Mouse (Mus musculus) embryo, embryonic 9.5 days (tissue): ENCODE data around the gene Mov10.
A peak's percentile ranks its signal among the peaks of the same experiment; 100 is the strongest.
"Not testable (repeated sequence)": the region's sequence is repeated elsewhere in the genome, so short reads cannot be mapped to it uniquely, and the experiment has no call there.

Experiments
- DNase-seq: peaks from one replicate; pipeline ENCODE4 v3.0.0-alpha.2; 2017; ENCODE audit errors: extremely low spot score

The Mov10 gene

DNA sequence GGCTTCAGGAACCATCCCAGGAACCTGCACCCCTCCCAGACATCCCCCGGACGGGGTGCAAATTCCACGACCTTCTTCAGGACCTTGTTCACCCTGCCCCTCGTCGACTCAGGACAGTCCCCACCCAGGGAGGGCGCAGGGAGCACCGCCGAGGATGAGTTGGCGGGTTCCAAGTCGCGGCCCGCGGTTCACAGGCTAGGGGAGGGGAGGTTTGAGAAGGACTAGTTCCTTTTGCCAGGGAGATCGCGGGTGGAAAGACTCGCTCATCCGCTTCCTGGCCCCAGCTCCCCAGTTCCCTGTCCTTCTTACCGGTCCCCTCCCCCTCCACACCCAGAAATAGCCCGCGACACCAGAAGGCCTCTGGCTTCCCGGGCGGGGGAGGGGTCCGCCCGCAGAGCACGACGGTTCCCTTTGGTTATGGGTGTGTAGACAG lies 36.9 kb downstream of the Mov10 start, which contains the start of gene Fam19a3:
Gene Fam19a3 (minus strand): TSS at position 370 of the 433 bp plus-strand sequence.
- DNase-seq = peak; percentile 40

DNA sequence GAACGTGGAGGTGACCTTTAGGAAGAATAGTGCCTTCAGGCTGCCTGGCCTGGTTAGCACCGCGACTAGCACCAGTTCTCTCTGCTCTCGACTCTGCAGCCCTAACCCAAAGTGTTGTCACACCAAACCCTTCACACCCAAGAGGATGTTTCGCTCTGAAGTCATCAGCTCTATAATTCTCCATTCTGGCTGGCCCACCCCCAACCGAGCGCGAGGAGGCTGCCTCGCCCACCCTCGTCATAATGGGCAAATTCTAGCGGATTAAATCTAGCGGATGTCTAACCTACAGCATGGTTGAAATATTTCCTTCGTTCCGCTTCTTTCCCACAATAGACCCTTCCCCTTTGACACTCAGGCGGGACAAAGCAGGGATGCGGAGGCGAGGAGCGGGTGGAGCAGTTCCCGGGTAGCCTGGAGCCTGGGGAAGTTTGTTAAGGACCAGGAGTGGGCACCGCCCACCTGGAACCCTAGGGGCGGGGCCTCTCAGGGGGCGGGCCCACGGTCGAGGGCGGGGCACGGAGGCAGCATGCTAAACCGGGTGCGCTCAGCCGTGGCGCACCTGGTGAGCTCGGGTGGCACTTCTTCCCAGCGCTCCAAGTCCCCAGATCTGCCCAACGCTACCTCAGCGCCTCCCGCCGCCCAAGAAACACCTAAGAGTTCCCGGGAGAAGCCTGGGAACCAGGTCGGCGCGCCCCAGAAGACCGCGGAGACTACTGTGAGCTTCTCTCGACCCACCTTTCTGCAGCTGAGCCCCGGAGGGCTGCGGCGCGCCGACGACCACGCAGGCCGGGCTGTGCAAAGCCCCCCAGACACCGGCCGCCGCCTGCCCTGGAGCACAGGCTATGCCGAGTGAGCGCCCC lies 37.6 kb downstream of the Mov10 start, which contains the start of gene Ppm1j:
Gene Ppm1j (plus strand): TSS at position 496 of the 860 bp plus-strand sequence.
- peak; percentile 80 for DNase-seq

DNA sequence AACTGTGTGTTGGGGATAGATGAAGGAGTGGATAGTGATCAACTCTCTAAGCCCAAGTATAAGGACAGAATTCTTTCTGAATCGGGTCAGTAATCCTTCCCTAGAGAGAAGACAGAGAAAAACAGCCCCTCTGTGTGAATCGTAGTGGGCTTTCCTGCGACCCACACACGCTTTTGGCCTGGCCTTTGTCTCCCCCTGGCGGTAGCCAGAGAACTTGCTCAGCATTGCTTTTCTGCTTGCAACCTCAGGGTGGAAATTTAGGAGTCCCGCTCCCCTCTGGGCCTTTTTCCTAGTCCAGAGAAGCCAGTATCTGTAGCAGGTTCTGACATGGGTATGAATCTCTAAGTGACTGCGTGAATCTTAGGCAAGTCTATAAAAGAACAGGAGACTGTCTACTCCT lies 38.4 kb downstream of the Mov10 start:
- peak; percentile 79 for DNase-seq

DNA sequence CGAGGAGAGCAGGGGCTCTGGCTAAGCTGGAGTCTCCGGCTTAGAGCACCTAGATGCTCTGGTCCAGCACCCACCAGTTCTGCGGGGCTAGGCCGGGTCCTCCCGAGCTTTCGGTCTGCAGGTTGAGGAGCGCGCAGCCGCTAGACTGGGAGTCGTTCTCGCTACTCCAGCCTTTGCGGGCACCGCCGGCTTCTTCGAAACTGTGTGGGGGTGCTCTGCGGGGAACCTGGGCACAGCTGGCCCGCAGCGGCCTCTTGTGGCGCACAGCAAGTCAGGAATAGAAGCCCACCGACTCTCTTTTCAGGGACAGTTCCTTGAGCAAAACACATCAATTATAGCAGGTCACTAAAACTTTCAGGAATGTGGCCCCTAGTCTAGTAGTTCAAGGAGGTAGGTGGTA lies 41.0 kb downstream of the Mov10 start:
- peak; percentile 54 for DNase-seq

DNA sequence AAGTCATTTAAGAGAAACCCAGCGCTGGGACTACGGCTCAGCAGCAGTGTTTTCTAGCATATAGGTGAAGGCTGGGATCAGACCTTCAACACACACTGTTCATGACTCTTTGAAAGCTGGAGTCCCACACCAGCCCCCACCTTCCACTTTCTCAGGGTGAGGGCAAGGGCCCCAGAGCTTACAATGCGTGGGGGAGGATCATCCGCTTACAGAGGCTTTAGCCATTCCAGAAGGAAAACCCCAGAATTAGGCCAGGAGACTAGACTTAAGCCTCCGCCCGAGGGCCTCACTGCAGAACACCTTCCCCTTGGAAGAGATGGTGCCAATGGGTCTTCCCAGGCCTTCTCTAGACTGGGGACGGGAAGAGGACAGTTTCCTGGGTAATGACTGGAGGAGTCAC lies 45.1 kb downstream of the Mov10 start:
- no peak for DNase-seq

GRCm38 (mm10) chr3:104771460-104771859 lies 46.9 kb downstream of the Mov10 start:
- DNase-seq = no peak

DNA sequence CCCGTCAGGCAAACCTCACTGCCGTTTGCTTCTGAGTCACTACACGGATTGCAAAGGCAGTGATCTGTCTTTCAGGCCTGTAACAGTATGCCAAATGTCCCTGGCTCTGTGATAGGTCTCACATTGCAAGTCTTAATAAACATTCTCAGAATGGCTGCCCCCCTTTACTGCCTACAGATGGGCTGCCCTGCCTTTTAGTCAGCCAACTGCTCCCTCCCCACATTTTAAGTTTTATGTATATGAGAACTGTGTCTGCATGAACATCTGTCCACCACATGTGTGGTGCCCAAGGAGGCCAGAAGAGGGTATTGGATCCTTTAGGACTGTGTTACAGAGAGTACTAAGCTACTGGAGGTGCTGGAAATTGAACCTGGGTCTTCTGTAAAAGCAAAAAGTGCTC lies 47.4 kb downstream of the Mov10 start:
- DNase-seq = no peak

DNA sequence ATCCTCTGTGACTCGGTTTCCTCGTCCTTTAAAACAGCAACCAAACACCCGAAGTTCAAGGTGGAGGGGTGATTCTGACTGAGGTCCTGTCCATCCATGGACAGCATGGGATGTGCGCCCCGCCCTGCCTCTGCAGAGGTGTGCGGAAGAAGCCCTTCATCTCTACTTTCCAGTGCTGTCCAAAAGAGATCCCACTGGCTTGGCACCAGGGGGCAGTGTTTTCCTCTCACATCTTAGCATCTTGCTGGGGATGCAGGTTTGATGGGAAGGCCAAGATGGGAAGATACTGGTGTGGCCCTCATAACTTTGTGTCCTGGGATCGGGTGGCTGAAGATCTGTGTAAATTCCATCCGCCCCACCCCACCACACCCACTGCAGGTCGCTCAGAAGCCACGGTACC lies 48.3 kb downstream of the Mov10 start:
- DNase-seq = no peak

DNA sequence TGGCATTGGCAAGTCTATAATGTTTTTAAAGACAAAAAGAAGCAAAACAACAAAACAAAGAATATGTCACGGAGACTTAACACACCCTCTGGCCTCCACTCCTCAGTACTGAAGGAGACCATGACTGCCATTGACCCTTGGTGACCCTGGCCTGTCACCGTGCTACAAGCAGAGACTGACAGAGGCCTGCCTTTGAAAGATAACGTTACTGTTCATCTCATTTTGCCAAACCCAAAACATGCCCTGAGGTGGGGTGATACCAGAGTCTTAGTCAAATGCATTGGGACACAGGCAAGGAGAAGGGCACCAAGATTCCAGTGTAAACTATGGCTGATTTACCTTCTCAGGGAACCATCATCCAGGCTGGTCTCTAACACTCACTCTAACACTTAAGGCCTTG lies 49.2 kb downstream of the Mov10 start:
- no peak for DNase-seq

- no peak for DNase-seq
Observed at GRCm38 (mm10) chr3:104767716-104768115, 50.6 kb downstream of the Mov10 start.

DNA sequence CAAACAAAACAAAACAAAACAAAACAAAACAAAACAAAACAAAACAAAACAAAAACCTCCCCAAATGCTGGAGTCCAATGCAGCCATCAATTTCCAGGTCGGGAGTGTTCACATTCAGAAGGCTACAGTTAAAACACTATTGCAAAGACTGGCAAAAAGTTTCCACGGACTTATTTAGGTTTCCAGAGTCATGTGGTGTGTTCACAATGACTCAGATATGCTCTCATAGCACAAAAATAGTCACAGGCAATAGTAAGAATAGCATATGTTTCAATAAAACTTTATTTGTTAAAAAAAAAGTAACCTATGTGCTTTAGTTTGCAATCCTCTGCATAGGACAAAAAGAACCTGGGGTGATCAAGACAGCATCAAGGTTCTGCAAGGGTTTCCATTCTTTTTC lies 51.2 kb downstream of the Mov10 start:
- DNase-seq = no peak

GRCm38 (mm10) chr3:104765021-104765420 lies 53.3 kb downstream of the Mov10 start:
- no peak for DNase-seq

GRCm38 (mm10) chr3:104762103-104762863 lies 56.1 kb downstream of the Mov10 start:
- not testable (repeated sequence) for DNase-seq

- DNase-seq = no peak
Observed at GRCm38 (mm10) chr3:104758869-104759268, 59.5 kb downstream of the Mov10 start.

- DNase-seq = peak; percentile 85
Observed at GRCm38 (mm10) chr3:104758406-104758805, 60.0 kb downstream of the Mov10 start.

DNA sequence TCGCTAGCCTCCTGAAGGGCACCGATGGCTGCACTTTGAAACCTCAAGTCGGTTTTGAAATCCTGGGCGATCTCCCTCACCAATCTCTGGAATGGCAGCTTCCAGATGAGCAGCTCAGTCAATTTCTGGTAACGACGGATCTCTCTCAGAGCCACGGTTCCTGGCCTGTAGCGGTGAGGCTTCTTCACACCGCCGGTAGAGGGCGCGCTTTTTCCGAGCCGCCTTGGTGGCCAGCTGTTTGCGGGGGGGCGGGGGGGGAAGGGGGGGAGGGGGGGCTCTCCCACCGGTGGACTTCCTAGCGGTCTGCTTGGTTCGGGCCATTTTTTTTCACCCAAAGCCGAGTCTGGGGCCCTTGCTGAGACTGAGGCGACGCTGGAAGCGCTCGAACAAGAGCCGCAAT lies 65.5 kb downstream of the Mov10 start:
- DNase-seq = not testable (repeated sequence)
